Mouse (Mus musculus) limb, embryonic 11.5 days (tissue): ENCODE results near the gene Rad23b. TPM values are rescaled to one million over a fixed set of nuclear protein-coding genes. Genes with fewer than 3 reads are reported as not detected.
"Not testable (repeated sequence)": the region's sequence is repeated elsewhere in the genome, so short reads cannot be mapped to it uniquely, and the experiment has no call there.

Experiments
- ATAC-seq: fragments of 200-750 bp; cut with Nextera tagmentation; 2 replicates; pipeline ENCODE4 v1.8.0; 2017; ENCODE audit warnings: low read depth; ENCODE audit not compliant: insufficient number of reproducible peaks, low FRiP score, low TSS enrichment
- DNase-seq: peaks from one replicate; pipeline ENCODE4 v3.0.0-alpha.2; 2015; ENCODE audit warnings: low spot score
- H3K27ac ChIP-seq: fragments of 300-500 bp; sonication (generic); replicated peaks from 2 replicates; pipeline ENCODE4 v1.5.1; 2014; ENCODE audit warnings: low read depth, mild to moderate bottlenecking, low read length
- H3K27me3 ChIP-seq: fragments of 300-500 bp; sonication (generic); 2 replicates; pipeline ENCODE4 v1.6.1; 2014; ENCODE audit warnings: mild to moderate bottlenecking, low read length, mixed read lengths; ENCODE audit not compliant: control insufficient read depth, insufficient read depth
- H3K36me3 ChIP-seq: fragments of 300-500 bp; sonication (generic); 2 replicates; pipeline ENCODE4 v1.6.1; 2014; ENCODE audit warnings: mild to moderate bottlenecking, low read length, moderate library complexity, mixed read lengths; ENCODE audit not compliant: control insufficient read depth, insufficient read depth
- H3K4me1 ChIP-seq: fragments of 300-500 bp; sonication (generic); 2 replicates; pipeline ENCODE4 v1.6.1; 2014; ENCODE audit warnings: low read length, mixed read lengths; ENCODE audit not compliant: control insufficient read depth, insufficient read depth
- H3K4me2 ChIP-seq: fragments of 300-500 bp; sonication (generic); 2 replicates; pipeline ENCODE4 v1.6.1; 2014; ENCODE audit warnings: low read depth, mild to moderate bottlenecking, moderate library complexity; ENCODE audit not compliant: severe bottlenecking
- H3K4me3 ChIP-seq: fragments of 300-500 bp; sonication (generic); 2 replicates; pipeline ENCODE4 v1.5.1; 2014; ENCODE audit warnings: low read depth, low read length
- H3K9ac ChIP-seq: fragments of 300-500 bp; sonication (generic); 2 replicates; pipeline ENCODE4 v1.6.1; 2014; ENCODE audit warnings: mild to moderate bottlenecking, low read length
- H3K9me3 ChIP-seq: fragments of 300-500 bp; sonication (generic); 2 replicates; pipeline ENCODE4 v1.6.1; 2016; ENCODE audit warnings: low read length; ENCODE audit not compliant: control insufficient read depth
- WGBS: fragments of 180-500 bp; shearing (Covaris S2); extraction: QIAGEN DNeasy Blood & Tissue Kit; methylation state at CpG from one replicate; pipeline ENCODE4 v1.1.7; 2014; 5-methylcytosine and 5-hydroxymethylcytosine counted together
- polyA plus RNA-seq: library from polyadenylated mRNA; unstranded; fragments of >200 nt; fragmentation: Nextera tagmentation; extraction: Ambion mirVana; gene quantifications from 2 replicates; pipeline ENCODE4 v1.2.1, GENCODE M21; 2014

Rad23b gene
- polyA plus RNA-seq, 1 experiment from 2014 or later, result 91.8 TPM

GRCm38 (mm10) chr4:55328928-55329327 is 20.9 kb upstream of the Rad23b start:
- H3K27ac ChIP-seq, H3K9ac ChIP-seq, H3K9me3 ChIP-seq, H3K4me1 ChIP-seq, H3K4me2 ChIP-seq, H3K4me3 ChIP-seq, ATAC-seq, H3K27me3 ChIP-seq, H3K36me3 ChIP-seq, DNase-seq: not testable (repeated sequence)
- WGBS, result 95% methylated on average over 6 of the region's 7 CpGs

GRCm38 (mm10) chr4:55329621-55330346 is 20.1 kb upstream of the Rad23b start:
- WGBS, result 69% methylated on average over 8 of the region's 8 CpGs
- Histone ChIP-seq H3K9ac (no peak overlapping the region), H3K27ac (no peak overlapping the region), H3K4me1 (no peaks in the 10 kb centered on the region), H3K27me3 (no peaks in the 10 kb centered on the region), H3K4me3 (no peak overlapping the region), H3K36me3 (no peaks in the 10 kb centered on the region), H3K9me3 (no peaks in the 10 kb centered on the region), H3K4me2 (no peak overlapping the region)
- no peak for ATAC-seq
- no peak for DNase-seq

GRCm38 (mm10) chr4:55335030-55335770 is 14.6 kb upstream of the Rad23b start:
- no peak overlapping the region for H3K4me2 ChIP-seq
- WGBS, result 79% methylated on average over 5 of the region's 5 CpGs

GRCm38 (mm10) chr4:55338905-55339304 is 10.9 kb upstream of the Rad23b start:
- H3K4me3 ChIP-seq, result no peak overlapping the region
- 82% methylated on average over 1 of the region's 1 CpGs for WGBS
- H3K9ac ChIP-seq, result no peak overlapping the region
- no peaks in the 10 kb centered on the region for H3K36me3 ChIP-seq
- no peaks in the 10 kb centered on the region for H3K27me3 ChIP-seq
- H3K4me1 ChIP-seq, result no peaks in the 10 kb centered on the region
- no peak for DNase-seq
- no peak overlapping the region for H3K4me2 ChIP-seq
- H3K27ac ChIP-seq, result no peak overlapping the region
- H3K9me3 ChIP-seq, result no peaks in the 10 kb centered on the region
- no peak for ATAC-seq

More at GRCm38 (mm10) chr4:55335030-55335770, 14.6 kb upstream of the Rad23b start:
- Histone ChIP-seq H3K9me3 (no peaks in the 10 kb centered on the region), H3K27ac (no peak overlapping the region), H3K4me1 (no peaks in the 10 kb centered on the region), H3K4me3 (no peak overlapping the region), H3K36me3 (no peaks in the 10 kb centered on the region), H3K9ac (no peak overlapping the region), H3K27me3 (no peaks in the 10 kb centered on the region)
- DNase-seq (no peak), ATAC-seq (no peak)

- no peaks in the 10 kb centered on the region for H3K9me3 ChIP-seq
- H3K4me1 ChIP-seq, result no peaks in the 10 kb centered on the region
- H3K36me3 ChIP-seq, result no peaks in the 10 kb centered on the region
- no peak overlapping the region for H3K4me2 ChIP-seq
- ATAC-seq (no peak), DNase-seq (no peak)
- H3K27ac ChIP-seq, result no peak overlapping the region
- 79% methylated on average over 4 of the region's 4 CpGs for WGBS
- H3K9ac ChIP-seq, result no peak overlapping the region
- no peak overlapping the region for H3K4me3 ChIP-seq
- H3K27me3 ChIP-seq, result no peaks in the 10 kb centered on the region
Observed at GRCm38 (mm10) chr4:55339388-55339787, 10.5 kb upstream of the Rad23b start.

GRCm38 (mm10) chr4:55341797-55342196 is 8.0 kb upstream of the Rad23b start:
- Histone ChIP-seq H3K4me2 (no peak overlapping the region), H3K4me1 (no peaks in the 10 kb centered on the region), H3K9ac (no peak overlapping the region), H3K27ac (no peak overlapping the region), H3K9me3 (no peaks in the 10 kb centered on the region), H3K36me3 (no peaks in the 10 kb centered on the region), H3K27me3 (no peaks in the 10 kb centered on the region), H3K4me3 (no peak overlapping the region)
- no peak for DNase-seq
- 91% methylated on average over 1 of the region's 1 CpGs for WGBS
- no peak for ATAC-seq

- Histone ChIP-seq H3K27ac (no peak overlapping the region), H3K4me2 (no peak overlapping the region), H3K9ac (no peak overlapping the region), H3K27me3 (no peaks in the 10 kb centered on the region), H3K4me1 (no peaks in the 10 kb centered on the region), H3K9me3 (no peaks in the 10 kb centered on the region), H3K4me3 (no peak overlapping the region), H3K36me3 (no peaks in the 10 kb centered on the region)
- ATAC-seq (no peak), DNase-seq (no peak)
- WGBS, result 91% methylated on average over 5 of the region's 5 CpGs
Observed at GRCm38 (mm10) chr4:55342602-55343001, 7.2 kb upstream of the Rad23b start.

- 88% methylated on average over 3 of the region's 3 CpGs for WGBS
- H3K36me3 ChIP-seq, result no peaks in the 10 kb centered on the region
- no peak overlapping the region for H3K4me3 ChIP-seq
- ATAC-seq (no peak), DNase-seq (no peak)
- no peaks in the 10 kb centered on the region for H3K27me3 ChIP-seq
- no peaks in the 10 kb centered on the region for H3K9me3 ChIP-seq
- H3K4me2 ChIP-seq, result no peak overlapping the region
- no peak overlapping the region for H3K9ac ChIP-seq
- H3K27ac ChIP-seq, result no peak overlapping the region
- H3K4me1 ChIP-seq, result no peaks in the 10 kb centered on the region
Observed at GRCm38 (mm10) chr4:55343287-55343686, 6.6 kb upstream of the Rad23b start.
